Mouse (Mus musculus) lung, embryonic 15.5 days (tissue): ENCODE measurements at regions not wholly inside any gene's neighbourhood (a gene's known extent, or its start where the extent isn't known, plus 50 kb on each side); places are given as distances from the start of the nearest gene placed in this dataset.
A peak's percentile ranks its signal among the peaks of the same experiment; 100 is the strongest.

Experiments used
- ATAC-seq: fragments of 200-750 bp; cut with Nextera tagmentation; 2 replicates; pipeline ENCODE4 v1.8.0; 2017; ENCODE audit warnings: moderate number of reproducible peaks, borderline replicate concordance; ENCODE audit not compliant: low FRiP score, low TSS enrichment; ENCODE audit errors: extremely low read depth
- H3K27ac ChIP-seq: fragments of 300-500 bp; sonication (generic); 2 replicates; pipeline ENCODE4 v1.5.1; 2015; ENCODE audit warnings: moderate library complexity, mild to moderate bottlenecking, inconsistent platforms
- H3K27me3 ChIP-seq: fragments of 300-500 bp; sonication (generic); 2 replicates; pipeline ENCODE4 v1.6.1; 2015; ENCODE audit warnings: inconsistent platforms
- H3K36me3 ChIP-seq: fragments of 300-500 bp; sonication (generic); 2 replicates; pipeline ENCODE4 v1.6.1; 2015; ENCODE audit warnings: inconsistent platforms
- H3K4me1 ChIP-seq: fragments of 300-500 bp; sonication (generic); 2 replicates; pipeline ENCODE4 v1.6.1; 2015; ENCODE audit warnings: inconsistent platforms
- H3K4me2 ChIP-seq: fragments of 300-500 bp; sonication (generic); 2 replicates; pipeline ENCODE4 v1.6.1; 2015; ENCODE audit warnings: inconsistent platforms, mild to moderate bottlenecking, moderate library complexity
- H3K4me3 ChIP-seq: fragments of 300-500 bp; sonication (generic); 2 replicates; pipeline ENCODE4 v1.5.1; 2015; ENCODE audit warnings: mild to moderate bottlenecking, inconsistent platforms
- H3K9ac ChIP-seq: fragments of 300-500 bp; sonication (generic); 2 replicates; pipeline ENCODE4 v1.6.1; 2015; ENCODE audit warnings: inconsistent platforms
- H3K9me3 ChIP-seq: fragments of 300-500 bp; sonication (generic); 2 replicates; pipeline ENCODE4 v1.6.1; 2016; ENCODE audit warnings: inconsistent platforms
- WGBS: fragments of 180-500 bp; shearing (Covaris S2); methylation state at CpG from one replicate; pipeline ENCODE4 v1.1.7; 2015; 5-methylcytosine and 5-hydroxymethylcytosine counted together

- no peak overlapping the region for H3K27ac ChIP-seq
- no peak overlapping the region for H3K4me2 ChIP-seq
- H3K4me1 ChIP-seq, result no peaks in the 10 kb centered on the region
- H3K36me3 ChIP-seq, result no peaks in the 10 kb centered on the region
- no peaks in the 10 kb centered on the region for H3K27me3 ChIP-seq
- H3K9me3 ChIP-seq, result no peaks in the 10 kb centered on the region
- H3K4me3 ChIP-seq, result no peak overlapping the region
- no peak for ATAC-seq
- WGBS, result 81% methylated on average over 2 of the region's 2 CpGs
- H3K9ac ChIP-seq, result no peak overlapping the region
Observed at GRCm38 (mm10) chr13:90584766-90585165, 320.4 kb downstream of the Atp6ap1l start.

DNA sequence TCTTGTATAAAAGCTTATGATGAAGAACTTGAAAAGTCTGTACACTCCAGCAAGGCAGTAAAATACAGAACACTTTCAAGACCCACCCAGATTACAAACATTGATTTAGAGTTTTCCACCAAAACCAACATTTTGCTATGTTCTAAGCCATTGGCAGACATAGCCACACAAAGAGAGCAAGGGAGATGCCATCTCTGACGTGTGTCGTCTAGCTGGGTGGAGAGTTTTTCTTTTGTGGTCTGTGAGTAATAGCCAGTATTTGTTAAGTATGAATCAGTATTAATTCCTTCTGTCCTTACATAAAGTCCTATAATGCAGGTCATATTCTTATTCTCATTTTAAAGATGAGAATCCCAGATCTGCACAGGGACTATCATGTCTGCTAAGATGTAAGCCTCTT lies 329.8 kb downstream of the Atp6ap1l start:
- H3K9ac ChIP-seq, result no peak overlapping the region
- no peaks in the 10 kb centered on the region for H3K9me3 ChIP-seq
- no peaks in the 10 kb centered on the region for H3K4me1 ChIP-seq
- no peak for ATAC-seq
- H3K27ac ChIP-seq, result no peak overlapping the region
- WGBS, result 87% methylated on average over 2 of the region's 2 CpGs
- no peaks in the 10 kb centered on the region for H3K36me3 ChIP-seq
- H3K4me2 ChIP-seq, result no peak overlapping the region
- no peaks in the 10 kb centered on the region for H3K27me3 ChIP-seq
- no peak overlapping the region for H3K4me3 ChIP-seq

GRCm38 (mm10) chr13:90572580-90572979 lies 332.6 kb downstream of the Atp6ap1l start:
- H3K36me3 ChIP-seq, result no peaks in the 10 kb centered on the region
- WGBS, result 80% methylated on average over 2 of the region's 2 CpGs
- ATAC-seq, result no peak
- no peak overlapping the region for H3K9ac ChIP-seq
- H3K4me1 ChIP-seq, result no peaks in the 10 kb centered on the region
- no peaks in the 10 kb centered on the region for H3K9me3 ChIP-seq
- H3K27ac ChIP-seq, result no peak overlapping the region
- no peaks in the 10 kb centered on the region for H3K27me3 ChIP-seq
- H3K4me2 ChIP-seq, result no peak overlapping the region
- no peak overlapping the region for H3K4me3 ChIP-seq

- no peaks in the 10 kb centered on the region for H3K27me3 ChIP-seq
- H3K27ac ChIP-seq, result no peak overlapping the region
- H3K36me3 ChIP-seq, result no peaks in the 10 kb centered on the region
- no peak overlapping the region for H3K4me3 ChIP-seq
- H3K4me1 ChIP-seq, result no peaks in the 10 kb centered on the region
- 56% methylated on average over 1 of the region's 1 CpGs for WGBS
- no peak overlapping the region for H3K4me2 ChIP-seq
- H3K9ac ChIP-seq, result no peak overlapping the region
- no peaks in the 10 kb centered on the region for H3K9me3 ChIP-seq
- ATAC-seq, result peak; percentile 79; the same call in 1 of the 2 replicates
Observed at GRCm38 (mm10) chr13:90563183-90563840, 341.8 kb downstream of the Atp6ap1l start.

GRCm38 (mm10) chr13:90560095-90560494 lies 345.1 kb downstream of the Atp6ap1l start:
- Histone ChIP-seq H3K4me3 (no peak overlapping the region), H3K4me2 (no peak overlapping the region), H3K9me3 (no peaks in the 10 kb centered on the region), H3K27me3 (no peaks in the 10 kb centered on the region), H3K9ac (no peak overlapping the region), H3K4me1 (no peaks in the 10 kb centered on the region), H3K27ac (no peak overlapping the region), H3K36me3 (no peaks in the 10 kb centered on the region)
- ATAC-seq, result no peak; the same call in 1 of the 2 replicates
- 55% methylated on average over 1 of the region's 1 CpGs for WGBS

- no peak overlapping the region for H3K4me2 ChIP-seq
- no peak overlapping the region for H3K4me3 ChIP-seq
- WGBS, result 93% methylated on average over 2 of the region's 2 CpGs
- no peaks in the 10 kb centered on the region for H3K27me3 ChIP-seq
- no peak overlapping the region for H3K9ac ChIP-seq
- ATAC-seq, result no peak
- H3K27ac ChIP-seq, result no peak overlapping the region
- no peaks in the 10 kb centered on the region for H3K4me1 ChIP-seq
- no peaks in the 10 kb centered on the region for H3K36me3 ChIP-seq
- H3K9me3 ChIP-seq, result no peaks in the 10 kb centered on the region
Observed at GRCm38 (mm10) chr13:90559481-90559880, 345.7 kb downstream of the Atp6ap1l start.

DNA sequence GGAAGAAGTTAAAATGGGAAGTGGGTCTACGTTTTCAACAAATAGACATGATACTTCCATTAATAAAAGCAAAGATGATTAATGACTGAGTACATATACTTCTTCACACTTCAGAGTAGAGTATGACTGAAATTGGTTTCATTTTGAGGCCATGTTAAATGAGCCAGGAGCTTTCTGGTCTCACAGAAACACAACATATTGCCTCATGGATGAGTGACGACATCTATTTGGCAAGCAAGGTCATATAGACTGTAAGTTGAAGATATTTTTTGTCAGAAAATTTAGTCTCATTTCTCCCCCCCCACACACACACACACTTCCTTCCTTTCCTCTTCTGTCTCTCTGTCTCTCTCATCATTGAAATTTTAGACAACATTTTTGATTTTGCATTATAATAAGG lies 354.0 kb downstream of the Atp6ap1l start:
- H3K36me3 ChIP-seq, result no peaks in the 10 kb centered on the region
- ATAC-seq, result no peak
- no peaks in the 10 kb centered on the region for H3K9me3 ChIP-seq
- no peak overlapping the region for H3K27ac ChIP-seq
- H3K4me1 ChIP-seq, result no peaks in the 10 kb centered on the region
- no peak overlapping the region for H3K4me3 ChIP-seq
- H3K4me2 ChIP-seq, result no peak overlapping the region
- 60% methylated on average over 2 of the region's 2 CpGs for WGBS
- H3K27me3 ChIP-seq, result no peaks in the 10 kb centered on the region
- no peak overlapping the region for H3K9ac ChIP-seq

GRCm38 (mm10) chr13:90546288-90547035 lies 358.7 kb downstream of the Atp6ap1l start:
- H3K9me3 ChIP-seq, result no peaks in the 10 kb centered on the region
- H3K36me3 ChIP-seq, result no peaks in the 10 kb centered on the region
- H3K4me3 ChIP-seq, result no peak overlapping the region
- no peak overlapping the region for H3K9ac ChIP-seq
- no peak overlapping the region for H3K27ac ChIP-seq
- H3K27me3 ChIP-seq, result no peaks in the 10 kb centered on the region
- WGBS, result 64% methylated on average over 1 of the region's 1 CpGs
- ATAC-seq, result no peak
- H3K4me1 ChIP-seq, result no peaks in the 10 kb centered on the region
- no peak overlapping the region for H3K4me2 ChIP-seq

- Histone ChIP-seq H3K9ac (no peak overlapping the region), H3K27ac (no peak overlapping the region), H3K36me3 (no peaks in the 10 kb centered on the region), H3K4me3 (no peak overlapping the region), H3K27me3 (no peaks in the 10 kb centered on the region), H3K4me1 (no peaks in the 10 kb centered on the region), H3K9me3 (no peaks in the 10 kb centered on the region), H3K4me2 (no peak overlapping the region)
- ATAC-seq, result no peak
Observed at GRCm38 (mm10) chr13:90545816-90546215, 359.3 kb downstream of the Atp6ap1l start.

- Histone ChIP-seq H3K9ac (no peak overlapping the region), H3K4me2 (no peak overlapping the region), H3K36me3 (no peaks in the 10 kb centered on the region), H3K27me3 (no peaks in the 10 kb centered on the region), H3K4me1 (no peaks in the 10 kb centered on the region), H3K4me3 (no peak overlapping the region), H3K27ac (no peak overlapping the region), H3K9me3 (peaks cover 5% of the 10 kb centered on the region; the same call in 1 of the 2 replicates)
- ATAC-seq, result no peak
- WGBS, result 95% methylated on average over 1 of the region's 1 CpGs
Observed at GRCm38 (mm10) chr13:90537525-90537924, 367.6 kb downstream of the Atp6ap1l start.

DNA sequence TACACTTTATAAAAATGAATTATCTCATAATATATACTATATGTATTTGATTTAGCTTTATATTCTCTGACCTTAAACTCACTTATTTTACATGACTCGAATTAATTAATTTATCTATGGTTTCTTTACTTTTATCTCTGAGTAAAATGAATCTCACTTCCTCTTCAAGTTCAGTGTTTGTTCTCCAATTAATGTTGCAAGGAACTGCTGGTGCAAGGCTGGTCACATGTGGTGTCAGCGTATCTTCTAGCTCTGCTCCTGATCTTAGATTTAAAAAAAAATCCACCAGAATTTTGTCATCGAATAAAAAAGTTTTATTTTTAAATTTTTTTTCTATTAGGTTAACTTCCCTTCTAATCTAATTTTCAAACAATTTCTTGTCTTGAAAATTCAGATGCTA lies 378.2 kb downstream of the Atp6ap1l start:
- H3K4me3 ChIP-seq, result no peak overlapping the region
- no peak overlapping the region for H3K27ac ChIP-seq
- H3K27me3 ChIP-seq, result no peaks in the 10 kb centered on the region
- no peak overlapping the region for H3K4me2 ChIP-seq
- H3K9me3 ChIP-seq, result no peaks in the 10 kb centered on the region
- H3K9ac ChIP-seq, result no peak overlapping the region
- no peaks in the 10 kb centered on the region for H3K4me1 ChIP-seq
- 82% methylated on average over 3 of the region's 3 CpGs for WGBS
- ATAC-seq, result no peak
- no peaks in the 10 kb centered on the region for H3K36me3 ChIP-seq

DNA sequence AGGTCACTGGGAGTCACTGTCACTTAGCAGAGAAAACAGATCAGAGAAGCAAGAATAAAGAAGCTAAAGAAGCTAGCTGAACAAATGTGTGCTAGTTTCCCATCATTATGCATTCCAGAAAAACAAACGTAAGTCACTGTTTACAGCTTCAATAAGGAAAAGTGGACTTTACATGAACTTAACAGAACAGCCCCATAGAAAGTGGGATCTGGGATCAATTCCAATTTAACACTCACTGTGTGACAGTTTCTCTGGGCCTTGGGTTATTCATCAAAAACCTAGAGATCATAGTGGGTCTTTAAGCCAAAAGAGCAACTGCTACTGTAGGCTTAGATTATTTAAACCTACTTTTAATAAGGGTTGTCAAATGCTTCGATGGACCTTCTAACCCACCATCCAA lies 379.4 kb downstream of the Atp6ap1l start:
- Histone ChIP-seq H3K4me1 (peaks cover 5% of the 10 kb centered on the region; the same call in 1 of the 2 replicates), H3K9ac (no peak overlapping the region), H3K9me3 (no peaks in the 10 kb centered on the region), H3K27ac (no peak overlapping the region), H3K4me3 (no peak overlapping the region), H3K4me2 (no peak overlapping the region), H3K36me3 (no peaks in the 10 kb centered on the region), H3K27me3 (no peaks in the 10 kb centered on the region)
- 49% methylated on average over 2 of the region's 2 CpGs for WGBS
- no peak for ATAC-seq
